Mouse (Mus musculus): ENCODE results near the gene Tyw5.
A peak's percentile ranks its signal among the peaks of the same experiment; 100 is the strongest.

The Tyw5 gene

DNA sequence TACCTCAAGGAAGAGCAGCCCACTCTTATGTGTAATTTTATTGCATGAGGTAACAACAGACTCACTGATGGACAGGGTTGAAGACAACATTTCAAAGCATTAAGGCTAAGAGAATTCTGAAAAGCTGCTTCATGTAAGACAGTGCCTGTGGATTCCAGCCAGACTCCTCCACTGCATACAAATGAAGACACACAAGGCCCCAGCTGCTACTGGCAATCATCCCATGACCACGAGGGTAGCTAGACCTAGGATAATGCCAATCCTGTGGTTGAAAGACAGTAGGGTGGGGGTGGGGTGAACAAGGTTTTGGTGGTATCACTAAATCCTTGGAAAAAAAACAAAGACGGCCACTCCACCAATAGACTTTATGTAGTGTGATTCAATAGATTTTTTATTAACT lies 19.0 kb downstream of the Tyw5 start:
- DNase-seq (ENCODE audit: low read depth, low spot score): no peak

DNA sequence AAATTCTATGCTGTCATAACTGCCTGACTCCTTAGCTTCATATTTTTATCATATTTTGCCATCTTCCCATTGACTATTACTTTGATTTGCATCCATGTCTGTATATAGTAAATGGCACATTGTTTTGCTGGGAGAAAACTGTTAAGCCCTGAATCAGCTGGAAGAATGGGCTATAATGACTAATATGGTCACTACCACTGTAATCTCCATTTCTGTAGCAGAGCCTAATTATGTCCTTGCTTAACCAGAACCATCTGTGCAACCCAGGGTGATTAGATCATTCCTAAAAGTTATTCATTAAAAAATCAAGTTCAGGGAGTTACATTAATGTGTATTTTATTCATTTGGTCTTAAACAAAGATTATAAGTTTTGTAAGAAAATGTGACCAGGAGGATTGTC lies 20.4 kb downstream of the Tyw5 start:
- DNase-seq (ENCODE audit: low read depth, low spot score): no peak

DNA sequence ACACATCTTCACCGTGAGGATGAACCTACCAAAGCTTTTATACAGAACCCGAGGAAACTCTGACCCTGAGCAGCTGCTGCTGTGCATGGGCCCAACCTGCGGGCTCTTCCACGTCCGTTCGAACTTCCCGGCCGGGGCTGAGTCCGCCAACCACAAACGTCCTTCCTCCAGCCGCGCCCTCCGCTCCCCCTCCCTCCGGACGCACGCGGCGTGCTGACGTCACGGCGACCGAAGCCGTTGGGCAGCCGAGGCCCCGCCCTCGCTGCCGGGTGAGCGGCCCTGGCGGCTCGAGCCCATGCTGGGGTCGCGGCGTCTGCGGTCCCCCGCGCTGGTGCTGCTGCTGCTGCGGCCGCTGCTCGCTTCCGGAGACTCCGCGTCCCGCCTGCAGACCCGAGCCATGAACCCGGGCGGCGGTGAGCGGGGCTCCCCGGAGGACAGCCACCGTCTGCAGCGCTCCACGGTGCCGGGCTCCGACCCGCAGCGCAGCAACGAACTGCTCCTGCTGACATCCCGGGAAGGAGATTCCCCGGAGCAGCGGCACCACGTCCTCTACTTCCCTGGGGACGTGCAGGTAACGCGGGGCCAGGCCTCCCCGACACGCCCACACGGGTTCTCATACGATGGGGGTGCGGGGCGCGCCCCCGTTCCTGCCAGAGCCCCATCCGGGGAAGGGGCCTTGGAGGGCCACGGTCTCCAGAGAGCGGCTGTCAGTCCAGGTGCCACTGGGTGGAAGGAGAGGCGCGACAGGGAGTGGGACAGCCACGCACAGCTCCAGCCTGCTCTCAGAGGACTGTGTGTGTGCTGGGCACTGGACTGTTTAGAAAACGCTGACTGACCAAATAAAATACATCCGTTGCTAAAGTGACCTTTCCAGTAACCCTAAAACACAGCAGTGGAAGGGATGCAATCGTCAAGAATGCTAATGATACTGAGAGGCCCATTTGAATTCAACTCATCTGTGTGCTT lies 29.2 kb downstream of the Tyw5 start, which contains the start of gene 1700066M21Rik:
Gene 1700066M21Rik, plus strand, starts transcription at position 245 of the 966 bp plus-strand sequence.
- peak; percentile 91 for DNase-seq (ENCODE audit: low read depth, low spot score)

DNA sequence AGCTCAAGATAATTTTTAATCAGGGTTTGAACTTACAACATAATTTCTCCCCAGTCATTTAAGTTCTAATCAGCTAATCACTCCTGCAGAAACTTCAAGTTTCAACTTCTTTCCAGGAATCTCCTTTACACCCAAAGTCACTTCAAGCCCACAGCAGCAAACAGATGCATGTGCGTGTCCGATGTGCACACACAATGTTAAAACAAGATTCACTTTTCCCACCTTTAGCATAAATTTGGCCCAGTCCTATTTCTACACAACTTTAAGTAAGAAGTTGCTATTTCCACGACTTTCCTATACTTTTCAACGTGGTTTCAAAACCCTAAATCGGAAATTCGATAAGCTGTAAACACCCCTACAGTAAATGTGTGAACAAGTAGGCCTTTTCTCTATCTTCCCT lies 30.1 kb downstream of the Tyw5 start:
- no peak for DNase-seq (ENCODE audit: low read depth, low spot score)

DNA sequence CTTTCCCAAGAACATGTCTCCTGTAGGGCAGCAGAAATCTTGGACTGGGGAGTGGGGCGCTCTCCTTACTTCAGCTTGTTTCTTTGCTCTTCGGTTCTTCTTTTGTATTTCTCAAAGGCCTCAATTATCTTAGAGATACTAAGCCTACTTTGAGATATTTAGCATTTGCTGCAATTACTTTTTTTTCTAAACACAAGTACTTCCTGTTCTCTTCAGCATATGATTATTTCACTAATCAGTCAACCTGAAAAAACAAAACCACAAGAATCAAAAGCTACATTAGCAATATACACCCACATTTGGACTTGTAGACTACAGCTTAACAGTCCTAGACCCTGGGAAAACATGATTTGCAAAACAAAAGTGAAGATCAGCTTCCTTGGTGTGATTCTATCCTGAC lies 31.6 kb downstream of the Tyw5 start:
- DNase-seq (ENCODE audit: low read depth, low spot score): no peak

DNA sequence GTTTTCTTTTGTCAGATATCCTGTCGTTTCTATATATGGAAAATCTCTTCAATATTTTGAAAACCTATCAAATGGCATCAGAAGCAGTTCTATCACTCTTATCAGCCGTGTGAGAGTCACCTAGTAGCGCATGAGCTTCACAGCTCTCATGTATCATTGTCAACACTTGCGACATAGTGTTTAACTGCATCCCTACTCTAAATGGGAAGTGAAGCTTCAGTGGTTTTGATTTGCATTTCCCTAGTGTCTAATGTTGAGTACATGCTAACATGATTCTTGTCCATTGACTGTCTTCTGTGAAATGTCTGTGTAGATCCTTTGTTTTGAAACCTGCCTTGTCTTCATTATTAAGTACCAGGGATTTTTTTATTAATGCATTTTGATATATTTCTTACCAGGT lies 36.5 kb downstream of the Tyw5 start:
- no peak for DNase-seq (ENCODE audit: low read depth, low spot score)

DNA sequence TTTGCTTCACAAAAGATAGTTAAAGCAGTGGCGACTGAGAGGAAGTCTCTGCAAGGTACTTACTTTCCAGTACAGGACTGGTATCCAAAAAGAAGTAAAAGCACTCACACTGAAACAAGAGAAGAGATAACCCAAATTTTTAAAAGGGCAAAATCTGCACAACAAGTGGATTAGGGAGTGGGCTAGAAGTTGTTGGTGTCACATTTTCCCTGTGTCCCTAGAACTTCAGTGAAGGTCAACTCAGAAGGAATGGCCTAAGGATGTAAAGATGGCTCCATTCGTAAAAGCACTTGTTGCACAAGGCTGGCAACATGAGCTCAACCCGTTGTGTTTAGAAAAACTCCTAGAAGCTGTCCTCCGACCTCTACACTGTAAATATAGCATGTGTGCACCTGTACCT lies 37.8 kb downstream of the Tyw5 start:
- no peak for DNase-seq (ENCODE audit: low read depth, low spot score)

DNA sequence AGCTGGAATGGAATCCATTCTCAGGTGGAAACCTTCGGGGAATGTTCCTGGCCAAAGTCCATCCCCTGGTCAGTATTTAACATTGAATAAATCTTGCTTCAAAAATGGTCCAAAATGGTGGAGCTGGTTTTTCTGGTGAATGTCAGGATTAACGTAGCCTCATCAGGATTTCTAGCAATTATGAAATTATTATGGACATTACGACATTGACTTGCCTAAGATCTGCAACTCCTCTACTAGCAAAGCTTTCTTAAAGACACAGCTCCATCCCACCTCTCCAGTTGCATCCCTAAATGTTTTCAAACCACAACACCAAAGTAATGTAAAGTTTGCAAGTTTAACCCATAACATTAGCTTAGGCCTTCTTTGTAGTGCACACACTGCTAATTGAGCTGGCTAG lies 39.5 kb downstream of the Tyw5 start:
- no peak for DNase-seq (ENCODE audit: low read depth, low spot score)

DNA sequence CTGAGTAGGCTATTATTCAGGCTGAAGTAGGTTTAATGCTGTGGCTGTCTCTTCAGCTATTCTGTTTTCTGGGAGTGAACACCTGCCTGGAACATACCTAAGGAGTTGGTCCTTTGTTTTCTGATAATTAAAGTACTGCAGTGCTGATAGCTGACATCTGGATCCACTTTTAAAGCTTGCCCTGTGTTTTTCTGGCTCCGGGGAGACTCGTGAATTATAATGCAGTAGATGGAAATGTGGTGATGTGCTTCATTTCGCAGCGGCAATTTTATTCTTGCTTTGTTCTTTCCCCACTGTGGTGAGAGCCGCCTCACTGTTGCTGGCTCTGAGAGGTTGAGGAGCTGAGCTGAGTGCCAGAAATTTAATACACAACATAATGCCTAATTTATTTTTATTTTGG lies 48.4 kb downstream of the Tyw5 start:
- no peak for DNase-seq (ENCODE audit: low read depth, low spot score)

DNA sequence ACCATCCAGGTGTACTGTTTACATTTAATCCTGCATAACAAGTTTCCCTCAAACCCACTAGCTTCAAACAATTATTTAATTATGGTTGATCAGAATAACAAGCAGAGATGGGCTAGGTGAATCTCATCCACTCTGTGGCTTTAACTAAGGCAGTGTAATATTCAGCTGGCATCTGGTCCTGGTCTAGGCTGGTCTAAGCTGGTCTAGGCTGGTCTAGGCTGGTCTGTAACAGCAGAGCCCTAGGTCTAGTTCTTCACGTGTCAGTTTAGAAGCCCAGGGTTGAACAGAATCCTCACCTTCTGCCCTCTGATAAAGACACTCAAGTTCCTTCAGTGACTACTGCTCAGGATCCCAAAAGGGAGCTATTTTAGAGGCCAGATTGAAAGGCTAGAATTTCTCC lies 55.0 kb downstream of the Tyw5 start:
- DNase-seq (ENCODE audit: low read depth, low spot score): no peak

DNA sequence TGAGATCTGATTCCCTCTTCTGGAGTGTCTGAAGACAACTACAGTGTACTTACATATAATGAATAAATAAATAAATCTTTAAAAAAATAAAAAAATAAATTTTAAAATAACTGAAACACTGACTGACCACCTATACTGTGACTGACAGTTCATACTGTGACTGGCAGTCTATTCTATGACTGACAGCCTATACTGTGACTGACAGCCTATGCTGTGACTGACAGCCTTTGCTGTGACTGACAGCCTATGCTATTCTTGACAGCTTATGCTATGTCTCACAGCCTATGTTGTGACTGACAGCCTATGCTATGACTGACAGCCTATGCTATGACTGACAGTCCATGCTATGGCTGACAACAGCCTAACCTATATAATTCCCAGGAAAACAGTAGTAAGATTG lies 59.4 kb downstream of the Tyw5 start:
- DNase-seq (ENCODE audit: low read depth, low spot score): no peak

DNA sequence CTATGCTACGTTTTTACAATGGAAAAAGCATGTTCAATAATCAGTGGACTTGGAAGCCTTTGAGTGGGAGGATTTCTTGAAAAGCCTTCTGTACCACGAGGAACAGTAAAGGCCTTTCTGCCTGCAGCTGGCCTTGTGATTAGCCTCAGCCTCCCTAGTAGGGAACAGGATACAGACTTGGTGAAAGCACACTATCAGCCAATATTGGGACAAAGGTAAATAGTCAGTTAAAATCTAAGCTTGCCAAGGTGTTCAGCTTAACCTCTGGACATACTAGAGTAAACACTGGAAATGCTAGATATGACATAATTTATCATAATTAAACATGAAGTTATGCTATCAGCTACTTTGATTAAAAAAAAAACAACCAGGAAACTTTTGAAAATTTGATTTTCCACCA lies 65.7 kb downstream of the Tyw5 start:
- DNase-seq (ENCODE audit: low read depth, low spot score): no peak

DNA sequence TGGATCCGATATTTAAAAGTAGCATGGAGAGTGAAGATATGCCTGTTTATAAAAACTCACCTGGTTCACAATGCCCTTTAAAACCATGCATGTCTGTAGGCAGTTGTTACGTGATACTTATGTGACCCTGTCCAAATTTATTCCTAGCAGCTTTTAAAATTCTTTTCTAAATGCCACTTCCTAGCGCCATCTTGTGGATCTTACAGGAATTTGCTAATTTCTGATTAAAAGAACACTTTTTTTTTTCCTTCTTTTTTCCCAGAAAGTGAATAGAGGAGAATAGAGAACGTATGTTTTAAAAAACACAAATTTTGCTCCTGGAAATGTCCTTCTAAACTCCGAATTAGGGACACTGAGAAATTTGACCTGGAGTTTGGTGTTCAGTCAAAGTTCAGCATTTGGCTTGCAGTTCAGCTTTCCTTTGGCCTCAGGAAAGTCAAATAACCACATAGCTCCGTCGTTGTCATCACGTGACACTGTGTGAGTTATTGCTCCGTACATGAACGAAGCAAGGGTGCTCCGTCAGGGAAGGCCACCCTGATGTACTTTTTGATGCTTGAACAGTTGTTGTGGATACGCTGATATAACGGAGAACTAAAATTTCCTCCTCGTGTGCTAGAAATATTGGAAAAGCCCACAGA lies 67.6 kb downstream of the Tyw5 start:
- DNase-seq (ENCODE audit: low read depth, low spot score): peak; percentile 5

All from CD4-positive, CD25-positive, alpha-beta regulatory T cell, adult 2 months (primary cell).